Comparison of ENCODE assay signal across 24 mouse cellular contexts in the genomic region with DNA sequence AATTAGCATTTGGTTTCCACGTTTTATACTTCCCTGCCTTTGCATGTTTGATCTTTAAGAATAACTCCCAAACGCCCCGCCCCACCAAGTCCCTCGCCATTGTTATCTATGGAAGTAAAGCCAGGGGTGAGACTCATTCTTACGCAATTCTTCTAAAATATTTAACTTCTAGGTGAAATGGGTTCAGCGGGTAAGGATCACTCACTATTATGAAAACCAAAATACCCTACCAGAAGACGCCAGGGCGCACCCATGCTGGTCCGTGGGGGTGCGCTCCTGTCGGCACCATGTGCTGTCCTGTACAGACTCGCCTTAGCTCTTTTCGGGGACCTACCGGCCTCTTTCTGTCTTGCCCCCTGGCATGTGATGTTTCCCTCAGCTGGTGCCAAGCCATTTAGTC.
A peak's percentile ranks its signal among the peaks of the same experiment; 100 is the strongest.
DNase-seq lines count a peak whose midpoint lies in the region; ATAC-seq and TF ChIP-seq lines count a peak whose summit lies in the region.
"Had no signal": no experiment of that assay in that cellular context is flagged by ENCODE, and none has a peak within 500 bp of the region (broad histone marks: within the 10 kb centered on the region; RNA-seq: fewer than 3 reads in every experiment).

No protein-coding gene starts in this region.

- no peak for TF ChIP-seq CTCF in liver, postnatal 0 days (IDR thresholded peaks at IDR 0.05; ENCODE audit: low read depth)
- TF ChIP-seq CTCF in MEL (IDR thresholded peaks at IDR 0.05 in 2 of 3, conservative IDR thresholded peaks at IDR 0.05 in 1 of 3; ENCODE audit: control insufficient read depth in 1 of 3, insufficient read depth in 1 of 3, low read depth in 2 of 3, low read length in 3 of 3, poor library complexity in 1 of 3, severe bottlenecking in 1 of 3): no peak

- H3K4me2 ChIP-seq in heart, embryonic 16.5 days (ENCODE audit: low read depth, low read length): peak overlapping the region; percentile 29
- no peak overlapping the region for H3K4me2 ChIP-seq in liver, postnatal 0 days (ENCODE audit: low read depth, low read length)
- no peak overlapping the region for H3K4me2 ChIP-seq in liver, embryonic 12.5 days
- H3K4me2 ChIP-seq: embryonic facial prominence, embryonic 13.5 days; forebrain, embryonic 12.5 days; limb, embryonic 12.5 days; midbrain, embryonic 13.5 days; stomach, embryonic 15.5 days had no signal

- no peak for TF ChIP-seq POLR2A in MEL (IDR thresholded peaks at IDR 0.05; ENCODE audit: control insufficient read depth in 1 of 2, insufficient read depth in 1 of 2, low read depth in 1 of 2, low read length in 2 of 2, poor library complexity in 1 of 2)

- no peaks in the 10 kb centered on the region for H3K9me3 ChIP-seq in heart, embryonic 16.5 days (replicated peaks; ENCODE audit: control insufficient read depth, low read length)
- no peaks in the 10 kb centered on the region for H3K9me3 ChIP-seq in liver, postnatal 0 days (ENCODE audit: low read length)
- no peaks in the 10 kb centered on the region for H3K9me3 ChIP-seq in liver, embryonic 12.5 days (replicated peaks)
- no peaks in the 10 kb centered on the region for H3K9me3 ChIP-seq in MEL (replicated peaks; ENCODE audit: insufficient read depth, low read length)
- H3K9me3 ChIP-seq: embryonic facial prominence, embryonic 13.5 days; forebrain, embryonic 12.5 days; hindbrain, embryonic 10.5 days; limb, embryonic 12.5 days; megakaryocyte, embryonic 14.5 days; midbrain, embryonic 13.5 days; stomach, embryonic 15.5 days had no signal

- no peaks in the 10 kb centered on the region for H3K36me3 ChIP-seq in heart, embryonic 16.5 days (ENCODE audit: control insufficient read depth, insufficient read depth)
- H3K36me3 ChIP-seq in liver, postnatal 0 days (replicated peaks; ENCODE audit: insufficient read depth, low read length): peaks cover 10% of the 10 kb centered on the region
- no peaks in the 10 kb centered on the region for H3K36me3 ChIP-seq in liver, embryonic 12.5 days
- peaks cover 0 to 44% of the 10 kb centered on the region in 2 experiments; a peak in 2 of 4 replicates for H3K36me3 ChIP-seq in MEL (ENCODE audit: control insufficient read depth in 1 of 2, insufficient read depth in 2 of 2, low read length in 2 of 2)
- H3K36me3 ChIP-seq: embryonic facial prominence, embryonic 13.5 days; forebrain, embryonic 12.5 days; hindbrain, embryonic 10.5 days; limb, embryonic 12.5 days; midbrain, embryonic 13.5 days; stomach, embryonic 15.5 days had no signal

- H3K9ac ChIP-seq in heart, embryonic 16.5 days (ENCODE audit: low read length): no peak overlapping the region
- no peak overlapping the region for H3K9ac ChIP-seq in liver, postnatal 0 days (replicated peaks)
- no peak overlapping the region for H3K9ac ChIP-seq in liver, embryonic 12.5 days
- peak overlapping the region; percentile 59 for H3K9ac ChIP-seq in MEL (ENCODE audit: control insufficient read depth, low read depth, low read length, poor library complexity, severe bottlenecking)
- H3K9ac ChIP-seq: embryonic facial prominence, embryonic 13.5 days; forebrain, embryonic 12.5 days; limb, embryonic 12.5 days; liver, embryonic 14.5 days; midbrain, embryonic 13.5 days; stomach, embryonic 15.5 days had no signal

- H3K4me1 ChIP-seq in heart, embryonic 16.5 days (ENCODE audit: control insufficient read depth, insufficient read depth, low read length): peaks cover 22% of the 10 kb centered on the region
- H3K4me1 ChIP-seq in liver, postnatal 0 days (ENCODE audit: insufficient read depth): peaks cover 54% of the 10 kb centered on the region
- peaks cover 72% of the 10 kb centered on the region for H3K4me1 ChIP-seq in liver, embryonic 12.5 days
- peaks cover 14 to 38% of the 10 kb centered on the region in 2 experiments for H3K4me1 ChIP-seq in MEL (ENCODE audit: control insufficient read depth in 1 of 2, insufficient read depth in 2 of 2, low read length in 2 of 2)
- H3K4me1 ChIP-seq in brown adipose tissue, adult 24 weeks (ENCODE audit: control insufficient read depth, insufficient read depth, insufficient read length, low read length): peaks cover 29% of the 10 kb centered on the region
- H3K4me1 ChIP-seq: midbrain, embryonic 13.5 days; stomach, embryonic 15.5 days had no signal

- no peak for DNase-seq in heart, postnatal 25 days (ENCODE audit: low spot score)
- peak; percentile 10 for DNase-seq in liver, postnatal 0 days
- DNase-seq in MEL (ENCODE audit: low read depth, low spot score): peak; percentile 27
- no peak for DNase-seq in embryo, embryonic 10.5 days (ENCODE audit: low spot score)
- DNase-seq: adrenal gland, adult 8-10 months; cerebellum, adult 18-20 months; cerebellum, postnatal 14 days; embryo, embryonic 11 days; kidney, postnatal 25 days had no signal

- H3K4me3 ChIP-seq in heart, embryonic 16.5 days (ENCODE audit: low read length): no peak overlapping the region
- H3K4me3 ChIP-seq in liver, postnatal 0 days (ENCODE audit: low read depth, low read length): no peak overlapping the region
- no peak overlapping the region for H3K4me3 ChIP-seq in liver, embryonic 12.5 days
- H3K4me3 ChIP-seq in MEL (ENCODE audit: control insufficient read depth in 1 of 2, insufficient read depth in 1 of 2, low read depth in 2 of 2, low read length in 2 of 2): peak overlapping the region in 1 of 2 experiments; percentile 41; a peak in 2 of 4 replicates
- peak overlapping the region; percentile 55 for H3K4me3 ChIP-seq in brown adipose tissue, adult 24 weeks (ENCODE audit: insufficient read depth, low read depth, low read length)
- H3K4me3 ChIP-seq: embryonic facial prominence, embryonic 13.5 days; erythroblast, embryonic 14.5 days; forebrain, embryonic 12.5 days; hindbrain, embryonic 10.5 days; limb, embryonic 12.5 days; megakaryocyte, embryonic 14.5 days; midbrain, embryonic 13.5 days; stomach, embryonic 15.5 days had no signal

- TF ChIP-seq EP300 in liver, postnatal 0 days (IDR thresholded peaks at IDR 0.05; ENCODE audit: low read depth): no peak
- no peak for TF ChIP-seq EP300 in MEL (IDR thresholded peaks at IDR 0.05; ENCODE audit: low read depth in 1 of 2, low read length in 2 of 2)

- H3K27ac ChIP-seq in heart, embryonic 16.5 days (ENCODE audit: low read length): peak overlapping the region; percentile 9
- no peak overlapping the region for H3K27ac ChIP-seq in liver, postnatal 0 days (ENCODE audit: low read depth)
- no peak overlapping the region for H3K27ac ChIP-seq in liver, embryonic 12.5 days
- peak overlapping the region; percentile 34; the same call in 1 of the 2 replicates for H3K27ac ChIP-seq in MEL (ENCODE audit: control insufficient read depth, low read depth, low read length)
- peak overlapping the region; percentile 95 for H3K27ac ChIP-seq in brown adipose tissue, adult 24 weeks (replicated peaks; ENCODE audit: low read depth, low read length)
- H3K27ac ChIP-seq: embryonic facial prominence, embryonic 13.5 days; forebrain, embryonic 12.5 days; hindbrain, embryonic 10.5 days; limb, embryonic 12.5 days; liver, embryonic 14.5 days; midbrain, embryonic 13.5 days; stomach, embryonic 15.5 days had no signal

- H3K27me3 ChIP-seq in heart, embryonic 16.5 days (ENCODE audit: control insufficient read depth, insufficient read depth, low read length): no peaks in the 10 kb centered on the region
- H3K27me3 ChIP-seq in liver, postnatal 0 days (ENCODE audit: insufficient read depth, low read length): no peaks in the 10 kb centered on the region
- no peaks in the 10 kb centered on the region for H3K27me3 ChIP-seq in liver, embryonic 12.5 days (replicated peaks)
- no peaks in the 10 kb centered on the region for H3K27me3 ChIP-seq in MEL (ENCODE audit: control insufficient read depth in 1 of 2, insufficient read depth in 2 of 2, low read length in 2 of 2)
- H3K27me3 ChIP-seq: embryonic facial prominence, embryonic 13.5 days; limb, embryonic 12.5 days; megakaryocyte, embryonic 14.5 days; stomach, embryonic 15.5 days had no signal

- no peak for TF ChIP-seq RAD21 in MEL (IDR thresholded peaks at IDR 0.05; ENCODE audit: low read depth, low read length)

- WGBS in heart, embryonic 16.5 days: 82% methylated on average over 14 of the region's 14 CpGs
- 66% methylated on average over 14 of the region's 14 CpGs for WGBS in liver, postnatal 0 days (ENCODE audit: insufficient replicate concordance)
- WGBS in liver, embryonic 12.5 days (ENCODE audit: insufficient replicate concordance): 71% methylated on average over 14 of the region's 14 CpGs

- intact Hi-C loops in heart, postnatal 25 days (cut with DNase I): loop anchor here (5.0 kb wide), 1 partner anchor 55 kb away; no protein-coding TSS in a partner anchor

- peaks cover 1% of the 10 kb centered on the region; the same call in 1 of the 2 replicates for H3K79me2 ChIP-seq in MEL (ENCODE audit: control insufficient read depth, insufficient read depth, low read length, poor library complexity)

- ATAC-seq in heart, embryonic 16.5 days (replicated peaks; ENCODE audit: extremely low read depth, insufficient read depth, low FRiP score): no peak
- ATAC-seq in liver, postnatal 0 days: no peak
- ATAC-seq in liver, embryonic 12.5 days: no peak
- ATAC-seq: activated CD4-positive, CD25-positive, alpha-beta regulatory T cell, adult 4 months; hindbrain, embryonic 16.5 days; intestine, postnatal 0 days; midbrain, embryonic 13.5 days had no signal

TF ChIP-seq in MEL, 35 proteins besides CTCF, POLR2A, EP300 and RAD21 (continues in another document):
- no peak for TF ChIP-seq UBTF (IDR thresholded peaks at IDR 0.05; ENCODE audit: borderline replicate concordance, insufficient read depth, low read depth, low read length)
- TF ChIP-seq SIN3A (IDR thresholded peaks at IDR 0.05; ENCODE audit: low read length): no peak
- no peak for TF ChIP-seq ZKSCAN1 (IDR thresholded peaks at IDR 0.05; ENCODE audit: low read depth, low read length)
- TF ChIP-seq MAFK (IDR thresholded peaks at IDR 0.05; ENCODE audit: borderline replicate concordance, low read depth, low read length): no peak
- no peak for TF ChIP-seq MEF2A (IDR thresholded peaks at IDR 0.05; ENCODE audit: extremely low read depth, insufficient replicate concordance, low read depth, low read length, poor library complexity, severe bottlenecking)
- no peak for TF ChIP-seq RCOR1 (IDR thresholded peaks at IDR 0.05; ENCODE audit: low read depth, low read length)
- no peak for TF ChIP-seq ZC3H11A (IDR thresholded peaks at IDR 0.05; ENCODE audit: low read depth, low read length)
- no peak for TF ChIP-seq POLR2AphosphoS5 (IDR thresholded peaks at IDR 0.05; ENCODE audit: borderline replicate concordance, low read depth, low read length)
- TF ChIP-seq GATA1 (IDR thresholded peaks at IDR 0.05; ENCODE audit: low read depth, low read length): no peak
- no peak for TF ChIP-seq ZMIZ1 (IDR thresholded peaks at IDR 0.05; ENCODE audit: low read depth, low read length)
- TF ChIP-seq MYC (IDR thresholded peaks at IDR 0.05; ENCODE audit: low read depth, low read length): no peak
- TF ChIP-seq NRF1 (IDR thresholded peaks at IDR 0.05; ENCODE audit: insufficient read depth, low read depth, low read length, poor library complexity, severe bottlenecking): no peak
- no peak for TF ChIP-seq CHD2 (IDR thresholded peaks at IDR 0.05; ENCODE audit: low read length)
- TF ChIP-seq TAL1 (IDR thresholded peaks at IDR 0.05; ENCODE audit: low read length): no peak
- TF ChIP-seq JUND (IDR thresholded peaks at IDR 0.05; ENCODE audit: low read depth, low read length): no peak

Comparison
In these comparisons a context has a peak if more than half of its experiments do, and no peak if none do; other contexts are left out.
1. H3K27ac ChIP-seq: peak in heart, embryonic 16.5 days (single experiment), MEL (single experiment) and brown adipose tissue, adult 24 weeks (single experiment); none in liver, postnatal 0 days (single experiment) and liver, embryonic 12.5 days (single experiment).
2. DNase-seq: peak in liver, postnatal 0 days (single experiment) and MEL (single experiment); none in heart, postnatal 25 days (single experiment) and embryo, embryonic 10.5 days (single experiment).